Mouse (Mus musculus): ENCODE results near the gene Gm10309.
"Not testable (repeated sequence)": the region's sequence is repeated elsewhere in the genome, so short reads cannot be mapped to it uniquely, and the experiment has no call there.

Gm10309 gene

GRCm38 (mm10) chr17:86508212-86508490, 3.1 kb upstream of the Gm10309 start:
- no peak for DNase-seq

GRCm38 (mm10) chr17:86507342-86508211, 2.5 kb upstream of the Gm10309 start:
- DNase-seq = peak; percentile 53

DNA sequence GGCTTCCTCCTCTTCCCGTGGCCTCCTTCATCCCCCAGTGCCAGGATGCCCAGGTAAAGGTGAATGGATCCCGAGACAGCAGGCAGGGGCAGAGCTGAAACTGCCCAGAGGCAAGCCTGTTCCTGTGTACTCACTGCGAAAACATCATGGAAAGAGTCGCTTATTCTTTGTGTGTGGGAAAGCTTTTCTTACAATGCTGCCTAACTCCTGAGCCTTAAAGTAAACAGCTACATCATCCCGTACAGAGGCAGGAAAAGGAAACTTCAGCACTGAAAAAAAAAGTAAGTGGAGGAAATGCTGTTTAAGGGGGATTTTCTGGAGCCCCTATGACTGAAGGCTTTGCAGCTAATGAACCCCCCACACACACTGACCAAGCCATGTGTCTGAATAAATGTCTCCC, 1.8 kb upstream of the Gm10309 start:
- DNase-seq = no peak

DNA sequence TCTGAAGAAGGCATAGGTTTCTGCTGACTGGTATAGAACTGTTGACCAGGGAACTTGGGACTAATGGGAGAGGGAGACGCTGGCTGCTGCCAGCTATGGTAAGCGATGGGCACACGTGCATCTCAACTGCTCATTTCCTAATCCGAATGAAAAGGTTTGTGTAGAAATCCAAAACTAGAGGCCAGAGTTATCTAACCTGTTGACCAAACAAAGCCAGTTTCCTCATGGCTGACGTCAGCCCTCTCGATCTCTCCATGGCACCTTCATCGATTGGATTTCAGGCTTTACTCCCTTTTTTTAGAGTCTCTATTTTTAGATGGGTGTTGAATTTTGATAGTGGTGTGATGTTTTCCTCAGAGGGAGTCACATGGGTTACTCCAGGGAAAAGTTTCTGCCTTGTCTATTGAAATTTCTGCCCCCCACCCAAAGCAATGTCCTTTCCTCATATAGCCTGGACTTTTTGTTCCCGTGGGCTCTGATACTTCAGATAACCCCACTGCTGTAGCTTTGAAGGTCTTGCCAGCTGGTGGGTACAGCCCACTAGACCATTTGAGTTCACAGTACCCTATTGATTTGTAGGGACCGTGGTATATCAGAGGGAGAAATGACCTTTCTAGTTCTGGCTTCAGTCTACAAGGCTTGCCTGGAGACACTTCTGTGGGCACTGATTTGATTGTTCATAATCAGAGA, 1.7 kb downstream of the Gm10309 start:
- DNase-seq = no peak

GRCm38 (mm10) chr17:86501393-86501792, 3.6 kb downstream of the Gm10309 start:
- no peak for DNase-seq

DNA sequence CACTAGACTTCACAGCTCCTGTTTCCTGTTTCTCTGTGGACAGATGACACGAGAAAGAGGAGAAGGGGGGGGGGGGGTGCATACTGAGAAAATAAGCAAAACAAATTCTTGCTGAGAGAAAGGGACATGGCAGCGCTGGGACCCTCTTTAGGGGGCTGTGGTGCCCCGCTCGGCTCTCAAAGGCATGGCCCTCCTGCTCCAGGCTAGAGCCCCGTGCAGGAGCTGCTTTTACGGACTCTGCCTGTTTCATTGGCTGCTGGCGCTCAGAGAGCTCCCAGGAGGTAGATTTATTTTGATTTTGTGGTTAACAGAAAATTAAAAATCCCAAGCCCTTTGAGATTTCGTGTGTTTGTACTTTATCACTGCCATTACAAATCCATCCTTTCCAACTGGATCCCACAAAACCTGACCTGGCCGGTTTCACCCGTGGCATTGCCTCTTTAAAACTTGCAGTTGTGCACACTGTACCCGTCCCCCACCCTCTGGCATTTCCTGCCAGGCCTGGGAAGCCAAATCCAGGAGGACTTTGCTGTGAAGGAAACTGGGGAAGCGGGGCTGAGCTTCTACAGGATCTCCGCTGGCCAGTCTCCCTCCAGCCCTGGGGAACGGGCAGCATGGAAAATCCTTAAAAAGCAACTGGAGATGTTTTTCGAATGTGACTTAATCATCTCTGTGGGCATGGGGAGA, 5.5 kb downstream of the Gm10309 start:
- peak; percentile 64 for DNase-seq

DNA sequence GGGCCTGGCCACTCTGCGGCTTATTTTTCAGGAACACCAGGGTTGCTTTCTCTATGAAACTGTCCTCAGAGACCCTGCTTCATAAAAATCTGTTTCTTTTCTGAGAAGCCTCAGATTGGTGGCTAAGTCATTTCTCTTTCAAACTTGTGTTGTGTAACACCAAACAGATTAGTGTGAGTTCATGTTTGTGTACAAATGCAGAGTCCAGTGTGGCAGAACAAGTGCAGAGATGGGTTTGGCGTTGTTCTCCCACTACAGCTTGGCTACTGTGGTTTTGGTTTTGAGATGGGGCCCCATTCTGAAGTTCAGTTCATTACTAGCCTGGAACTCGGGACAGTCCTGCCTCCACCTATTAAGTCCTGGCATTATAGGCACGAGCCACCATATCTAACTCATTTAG, 7.7 kb downstream of the Gm10309 start:
- DNase-seq = no peak

DNA sequence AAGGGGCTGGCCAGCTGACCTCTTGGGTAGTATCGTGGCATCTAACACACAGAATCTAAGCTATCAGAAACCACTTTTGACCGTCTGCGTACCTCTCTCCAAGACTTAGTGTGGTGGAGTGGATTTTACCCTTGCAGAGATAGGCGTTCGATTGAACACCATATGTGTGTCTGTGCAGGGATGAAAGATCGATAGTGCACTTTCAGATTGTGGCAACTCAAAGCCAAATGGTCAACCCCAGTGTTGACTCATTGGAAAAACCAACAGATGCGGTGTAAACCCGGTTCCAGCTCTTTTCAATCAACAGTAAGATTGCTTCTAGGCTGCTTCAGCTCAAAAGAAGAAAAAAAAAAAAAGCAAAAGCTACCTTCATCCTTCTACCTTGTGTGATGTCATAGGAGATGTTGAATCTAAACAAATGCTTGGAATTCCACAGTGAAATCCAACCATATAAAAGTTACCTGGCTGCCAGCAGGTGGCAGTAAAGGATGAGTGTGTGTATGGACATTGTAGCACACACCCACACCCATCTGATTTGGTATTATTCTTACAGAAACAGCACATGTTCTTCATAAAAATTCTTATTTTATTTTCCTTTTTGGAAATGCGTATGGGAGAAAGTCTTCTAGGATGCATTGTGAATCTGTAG, 8.8 kb downstream of the Gm10309 start:
- no peak for DNase-seq

DNA sequence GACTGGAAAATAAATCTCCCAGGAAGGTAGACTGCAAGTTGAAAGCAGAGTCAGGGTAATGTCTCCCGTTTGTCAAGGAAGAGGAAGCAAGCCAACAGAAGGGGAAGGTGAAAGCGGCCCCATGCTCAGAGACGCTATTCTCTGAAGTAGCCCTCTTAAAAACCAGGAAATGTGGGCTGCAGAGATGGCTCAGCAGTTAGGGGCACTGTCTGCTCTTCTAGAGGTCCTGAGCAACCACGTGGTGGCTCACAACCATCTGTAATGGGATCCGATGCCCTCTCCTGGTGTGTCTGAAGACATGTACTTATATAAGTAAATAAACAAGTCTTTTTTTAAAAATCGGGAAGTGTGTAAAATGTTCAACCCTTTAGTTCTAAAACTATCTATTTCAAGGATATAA, 10.1 kb downstream of the Gm10309 start:
- DNase-seq = no peak

- no peak for DNase-seq
These were observed 10.5 kb downstream of the Gm10309 start for GRCm38 (mm10) chr17:86494494-86494893.

GRCm38 (mm10) chr17:86493891-86494420, 11.1 kb downstream of the Gm10309 start:
- no peak for DNase-seq

- no peak for DNase-seq
These were observed 12.7 kb downstream of the Gm10309 start for GRCm38 (mm10) chr17:86492376-86492775.

DNA sequence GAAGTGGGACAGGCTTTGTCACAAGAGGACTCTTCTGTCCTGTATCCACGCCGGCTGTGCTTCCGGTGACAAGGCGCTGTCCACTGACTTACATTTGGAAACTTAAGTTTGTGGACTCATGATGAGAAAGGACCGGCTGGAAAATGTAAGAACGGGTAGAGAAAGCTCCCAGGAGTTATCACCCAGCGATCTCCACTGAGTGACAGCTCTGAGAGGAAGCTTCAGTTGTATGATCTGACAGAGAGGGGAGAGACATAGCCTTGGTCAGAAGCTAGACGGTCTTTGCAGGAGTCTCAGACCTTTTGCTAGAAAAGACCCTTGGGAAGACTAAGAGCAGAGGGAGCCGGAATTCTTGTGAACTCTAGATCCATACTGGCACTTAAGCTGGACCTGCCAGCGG, 15.2 kb downstream of the Gm10309 start:
- no peak for DNase-seq

DNA sequence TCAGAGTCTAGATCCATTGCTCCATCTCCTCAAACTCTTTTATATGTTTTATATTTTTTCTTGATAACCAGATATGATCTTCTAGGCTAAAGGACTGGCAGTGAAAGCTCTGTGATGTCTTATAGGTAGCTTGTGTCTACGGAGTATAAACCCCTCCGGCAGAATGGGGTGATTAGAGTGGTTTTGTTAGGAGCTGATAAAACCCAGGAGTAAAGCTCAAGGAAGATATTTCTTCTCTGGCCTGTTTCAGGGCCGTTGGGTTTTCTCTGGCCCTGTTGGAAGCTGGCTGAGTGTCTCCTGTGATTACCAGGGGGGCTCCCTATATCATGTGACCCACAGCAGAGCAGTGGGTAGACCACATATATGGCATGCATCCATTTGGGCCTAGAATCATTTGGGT, 17.6 kb downstream of the Gm10309 start:
- no peak for DNase-seq

DNA sequence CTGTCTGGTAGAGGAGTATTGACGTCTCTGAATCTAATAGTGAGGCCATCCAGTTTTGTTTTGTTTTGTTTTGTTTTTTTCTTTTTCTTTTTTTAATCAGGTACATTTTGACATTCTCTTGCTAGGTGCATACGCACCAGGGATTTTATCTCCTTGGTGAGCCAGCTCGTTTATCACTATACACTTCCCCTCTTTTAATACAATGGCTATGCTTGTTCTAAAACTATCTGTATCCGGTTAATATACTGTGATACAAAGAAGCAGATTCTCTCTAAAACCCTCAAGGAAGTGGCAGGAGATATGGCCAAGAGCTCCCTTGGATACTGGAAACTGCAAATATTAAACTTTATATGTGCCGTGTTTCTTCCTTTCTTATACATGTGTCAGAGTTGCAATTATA, 18.4 kb downstream of the Gm10309 start:
- no peak for DNase-seq

- DNase-seq = peak; percentile 78
These were observed 20.8 kb downstream of the Gm10309 start for GRCm38 (mm10) chr17:86484087-86484737.

DNA sequence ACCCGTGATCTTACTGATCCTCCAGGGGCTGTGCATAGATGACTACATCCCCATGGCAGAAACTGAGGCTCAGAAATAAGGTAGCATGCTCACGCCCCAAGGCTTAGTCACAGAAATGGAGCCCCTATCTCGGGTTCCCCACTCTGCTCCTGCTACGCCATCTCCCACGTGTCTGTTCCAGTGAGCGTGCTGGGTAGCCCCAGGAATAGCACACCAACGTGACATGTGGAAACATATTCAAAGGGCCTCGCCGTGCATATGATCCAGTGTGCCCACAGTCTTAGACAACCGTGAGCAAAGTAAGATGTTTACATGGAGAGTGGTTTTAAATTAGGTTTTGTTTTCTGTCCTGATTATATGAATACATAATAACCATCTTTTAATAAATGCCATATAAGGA, 22.4 kb downstream of the Gm10309 start:
- DNase-seq = no peak

GRCm38 (mm10) chr17:86479406-86479805, 25.6 kb downstream of the Gm10309 start:
- no peak for DNase-seq

DNA sequence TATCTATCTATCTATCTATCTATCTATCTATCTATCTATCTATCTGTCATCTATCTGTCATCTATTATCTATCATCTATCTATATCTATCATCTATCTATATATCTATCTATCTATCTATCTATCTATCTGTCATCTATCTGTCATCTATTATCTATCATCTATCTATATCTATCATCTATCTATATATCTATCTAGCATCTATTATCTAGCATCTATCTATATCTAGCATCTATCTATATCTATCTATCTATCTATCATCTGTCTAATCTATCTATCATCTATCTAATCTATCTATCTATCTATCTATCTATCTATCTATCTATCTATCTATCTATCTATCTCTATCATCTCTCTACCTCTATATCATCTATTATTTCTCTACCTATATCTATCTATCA, 27.6 kb downstream of the Gm10309 start:
- DNase-seq = not testable (repeated sequence)

DNA sequence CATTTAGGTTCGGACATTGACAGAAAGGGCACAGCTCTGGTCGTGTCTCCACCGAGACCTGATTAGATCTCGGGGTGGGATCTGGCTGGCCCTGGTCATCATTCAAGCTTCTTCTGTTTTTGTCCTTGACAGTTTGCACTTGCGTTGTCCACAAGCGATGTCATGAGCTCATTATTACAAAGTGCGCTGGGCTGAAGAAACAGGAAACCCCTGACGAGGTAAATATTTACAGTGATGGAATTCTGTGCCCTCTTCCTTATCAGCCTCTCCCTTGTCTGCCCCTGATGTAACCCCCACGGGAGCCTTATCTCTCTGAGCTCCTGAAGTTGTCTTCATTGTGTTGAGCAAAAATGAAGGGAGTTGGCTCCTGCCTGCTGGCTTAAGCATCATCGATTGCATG, 28.4 kb downstream of the Gm10309 start:
- DNase-seq = no peak

GRCm38 (mm10) chr17:86471684-86472083, 33.3 kb downstream of the Gm10309 start:
- peak; percentile 63 for DNase-seq

DNA sequence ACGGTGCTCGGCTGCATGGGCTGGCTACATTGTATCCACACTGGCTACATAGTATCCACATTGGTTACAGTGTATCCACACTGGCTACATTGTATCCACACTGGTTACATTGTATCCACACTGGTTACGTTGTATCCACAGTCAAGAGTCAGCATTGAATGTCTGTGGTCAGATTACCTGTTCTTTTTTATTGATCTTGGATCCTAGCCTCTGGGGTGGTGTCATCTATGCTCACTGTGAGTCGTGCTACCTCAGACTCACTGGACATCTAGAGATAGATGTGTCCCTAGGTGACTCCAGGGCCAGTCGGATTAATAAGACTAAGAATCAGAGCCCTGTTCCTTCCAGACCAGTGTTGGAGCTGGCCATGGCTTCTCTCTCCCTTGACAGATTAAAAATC, 34.9 kb downstream of the Gm10309 start:
- DNase-seq = no peak

- DNase-seq = no peak
These were observed 37.1 kb downstream of the Gm10309 start for GRCm38 (mm10) chr17:86467967-86468366.
